Mouse (Mus musculus): ENCODE measurements around the gene Armc6. TPM values are rescaled to one million over a fixed set of nuclear protein-coding genes. Genes with fewer than 3 reads are reported as not detected.

Armc6 gene
- polyA plus RNA-seq, 1 experiment from 2014 or later: 27.6 TPM

GRCm38 (mm10) chr8:70204757-70205156, 29.5 kb downstream of the Armc6 start:
- DNase-seq (ENCODE audit: low spot score): no peak
- no peaks in the 10 kb centered on the region for H3K36me3 ChIP-seq
- WGBS: 70% methylated on average over 1 of the region's 1 CpGs
- H3K4me3 ChIP-seq: no peak overlapping the region
- H3K4me1 ChIP-seq: peaks cover 5% of the 10 kb centered on the region
- no peak overlapping the region for H3K27ac ChIP-seq
- no peaks in the 10 kb centered on the region for H3K9me3 ChIP-seq (replicated peaks)
- no peaks in the 10 kb centered on the region for H3K27me3 ChIP-seq (ENCODE audit: low read depth, poor library complexity, severe bottlenecking)

- Histone ChIP-seq H3K27ac (no peak overlapping the region; the same call in 1 of the 2 replicates), H3K9me3 (replicated peaks) (no peaks in the 10 kb centered on the region), H3K36me3 (no peaks in the 10 kb centered on the region), H3K27me3 (ENCODE audit: low read depth, poor library complexity, severe bottlenecking) (no peaks in the 10 kb centered on the region), H3K4me1 (peaks cover 2% of the 10 kb centered on the region), H3K4me3 (no peak overlapping the region)
- DNase-seq (ENCODE audit: low spot score): no peak
- WGBS: 71% methylated on average over 4 of the region's 4 CpGs
Observed at GRCm38 (mm10) chr8:70203072-70203471, 31.2 kb downstream of the Armc6 start.

GRCm38 (mm10) chr8:70201417-70201816, 32.8 kb downstream of the Armc6 start:
- H3K27me3 ChIP-seq (ENCODE audit: low read depth, poor library complexity, severe bottlenecking): no peaks in the 10 kb centered on the region
- peaks cover 5% of the 10 kb centered on the region; the same call in 1 of the 2 replicates for H3K4me1 ChIP-seq
- 84% methylated on average over 3 of the region's 3 CpGs for WGBS
- DNase-seq (ENCODE audit: low spot score): no peak
- no peaks in the 10 kb centered on the region for H3K9me3 ChIP-seq (replicated peaks)
- H3K36me3 ChIP-seq: no peaks in the 10 kb centered on the region
- H3K4me3 ChIP-seq: no peak overlapping the region
- H3K27ac ChIP-seq: no peak overlapping the region

- H3K36me3 ChIP-seq: no peaks in the 10 kb centered on the region
- DNase-seq (ENCODE audit: low spot score): no peak
- WGBS: 88% methylated on average over 5 of the region's 5 CpGs
Observed at GRCm38 (mm10) chr8:70200098-70200681, 34.1 kb downstream of the Armc6 start.

GRCm38 (mm10) chr8:70197603-70198002, 36.7 kb downstream of the Armc6 start:
- Histone ChIP-seq H3K36me3 (no peaks in the 10 kb centered on the region), H3K4me3 (no peak overlapping the region), H3K27ac (no peak overlapping the region), H3K27me3 (ENCODE audit: low read depth, poor library complexity, severe bottlenecking) (no peaks in the 10 kb centered on the region), H3K4me1 (peaks cover 9% of the 10 kb centered on the region; the same call in 1 of the 2 replicates), H3K9me3 (replicated peaks) (no peaks in the 10 kb centered on the region)
- 61% methylated on average over 7 of the region's 7 CpGs for WGBS
- no peak for DNase-seq (ENCODE audit: low spot score)

More at GRCm38 (mm10) chr8:70200098-70200681, 34.1 kb downstream of the Armc6 start:
- no peaks in the 10 kb centered on the region for H3K9me3 ChIP-seq (replicated peaks)
- H3K4me3 ChIP-seq: no peak overlapping the region
- H3K27ac ChIP-seq: no peak overlapping the region
- H3K4me1 ChIP-seq: peaks cover 5% of the 10 kb centered on the region; the same call in 1 of the 2 replicates
- no peaks in the 10 kb centered on the region for H3K27me3 ChIP-seq (ENCODE audit: low read depth, poor library complexity, severe bottlenecking)

GRCm38 (mm10) chr8:70195762-70196161, 38.5 kb downstream of the Armc6 start:
- Histone ChIP-seq H3K4me1 (peaks cover 21% of the 10 kb centered on the region), H3K27ac (no peak overlapping the region), H3K27me3 (ENCODE audit: low read depth, poor library complexity, severe bottlenecking) (no peaks in the 10 kb centered on the region), H3K9me3 (replicated peaks) (no peaks in the 10 kb centered on the region), H3K36me3 (no peaks in the 10 kb centered on the region), H3K4me3 (no peak overlapping the region)
- DNase-seq (ENCODE audit: low spot score): no peak
- WGBS: 68% methylated on average over 2 of the region's 2 CpGs

- H3K27me3 ChIP-seq (ENCODE audit: low read depth, poor library complexity, severe bottlenecking): no peaks in the 10 kb centered on the region
- no peak overlapping the region for H3K4me3 ChIP-seq
- DNase-seq (ENCODE audit: low spot score): no peak
- peaks cover 34% of the 10 kb centered on the region for H3K4me1 ChIP-seq
- no peaks in the 10 kb centered on the region for H3K9me3 ChIP-seq (replicated peaks)
- H3K36me3 ChIP-seq: no peaks in the 10 kb centered on the region
- WGBS: 81% methylated on average over 3 of the region's 3 CpGs
- H3K27ac ChIP-seq: no peak overlapping the region
Observed at GRCm38 (mm10) chr8:70194191-70194590, 40.1 kb downstream of the Armc6 start.

- DNase-seq (ENCODE audit: low spot score): no peak
- WGBS: 70% methylated on average over 5 of the region's 5 CpGs
Observed at GRCm38 (mm10) chr8:70193238-70193637, 41.0 kb downstream of the Armc6 start.

GRCm38 (mm10) chr8:70188707-70189106, 45.6 kb downstream of the Armc6 start:
- H3K9me3 ChIP-seq (replicated peaks): no peaks in the 10 kb centered on the region
- 0 out of 2 replicates have a peak overlapping the region, but pooled peaks have one; percentile 8 for H3K27ac ChIP-seq
- H3K4me3 ChIP-seq: no peak overlapping the region
- no peak for DNase-seq (ENCODE audit: low spot score)
- peaks cover 38% of the 10 kb centered on the region for H3K4me1 ChIP-seq
- 71% methylated on average over 7 of the region's 7 CpGs for WGBS
- H3K36me3 ChIP-seq: 0 out of 2 replicates have a peak, but pooled peaks cover 3% of the 10 kb centered on the region
- H3K27me3 ChIP-seq (ENCODE audit: low read depth, poor library complexity, severe bottlenecking): no peaks in the 10 kb centered on the region

More at GRCm38 (mm10) chr8:70193238-70193637, 41.0 kb downstream of the Armc6 start:
- Histone ChIP-seq H3K36me3 (no peaks in the 10 kb centered on the region), H3K27ac (no peak overlapping the region), H3K27me3 (ENCODE audit: low read depth, poor library complexity, severe bottlenecking) (no peaks in the 10 kb centered on the region), H3K9me3 (replicated peaks) (no peaks in the 10 kb centered on the region), H3K4me1 (peaks cover 37% of the 10 kb centered on the region), H3K4me3 (no peak overlapping the region)

- peaks cover 27% of the 10 kb centered on the region for H3K4me1 ChIP-seq
- H3K4me3 ChIP-seq: no peak overlapping the region
- H3K27ac ChIP-seq: no peak overlapping the region
- no peak for DNase-seq (ENCODE audit: low spot score)
- H3K27me3 ChIP-seq (ENCODE audit: low read depth, poor library complexity, severe bottlenecking): no peaks in the 10 kb centered on the region
- H3K9me3 ChIP-seq (replicated peaks): no peaks in the 10 kb centered on the region
- WGBS: 90% methylated on average over 4 of the region's 4 CpGs
- peaks cover 51% of the 10 kb centered on the region for H3K36me3 ChIP-seq
Observed at GRCm38 (mm10) chr8:70183194-70183593, 51.1 kb downstream of the Armc6 start.

GRCm38 (mm10) chr8:70181903-70182252, 52.4 kb downstream of the Armc6 start:
- Histone ChIP-seq H3K9me3 (replicated peaks) (no peaks in the 10 kb centered on the region), H3K36me3 (peaks cover 63% of the 10 kb centered on the region), H3K4me3 (no peak overlapping the region), H3K4me1 (peaks cover 21% of the 10 kb centered on the region), H3K27ac (no peak overlapping the region), H3K27me3 (ENCODE audit: low read depth, poor library complexity, severe bottlenecking) (no peaks in the 10 kb centered on the region)
- WGBS: 20% methylated on average over 2 of the region's 2 CpGs
- DNase-seq (ENCODE audit: low spot score): no peak

GRCm38 (mm10) chr8:70181212-70181902, 52.9 kb downstream of the Armc6 start:
- no peaks in the 10 kb centered on the region for H3K27me3 ChIP-seq (ENCODE audit: low read depth, poor library complexity, severe bottlenecking)
- no peak overlapping the region for H3K4me3 ChIP-seq
- peaks cover 68% of the 10 kb centered on the region for H3K36me3 ChIP-seq
- no peaks in the 10 kb centered on the region for H3K9me3 ChIP-seq (replicated peaks)
- DNase-seq (ENCODE audit: low spot score): no peak
- WGBS: 61% methylated on average over 16 of the region's 16 CpGs
- peaks cover 21% of the 10 kb centered on the region for H3K4me1 ChIP-seq
- H3K27ac ChIP-seq: peak overlapping the region; percentile 47

- no peaks in the 10 kb centered on the region for H3K9me3 ChIP-seq (replicated peaks)
- WGBS: 99% methylated on average over 4 of the region's 4 CpGs
- DNase-seq (ENCODE audit: low spot score): no peak
- H3K4me1 ChIP-seq: peaks cover 25% of the 10 kb centered on the region
- no peaks in the 10 kb centered on the region for H3K27me3 ChIP-seq (ENCODE audit: low read depth, poor library complexity, severe bottlenecking)
- no peak overlapping the region for H3K4me3 ChIP-seq
- no peak overlapping the region for H3K27ac ChIP-seq
- H3K36me3 ChIP-seq: peaks cover 82% of the 10 kb centered on the region
Observed at GRCm38 (mm10) chr8:70179082-70179481, 55.2 kb downstream of the Armc6 start.
